Mouse (Mus musculus) CD4-positive helper T cell, adult 2 months (primary cell): Measurements from ENCODE around the gene Slc20a1.

Experiments
- DNase-seq: peaks from one replicate; pipeline ENCODE4 v3.0.0-alpha.2; 2012; ENCODE audit warnings: low read depth, missing footprints, low spot score

The Slc20a1 gene

GRCm38 (mm10) chr2:129186291-129186919 lies 12.2 kb upstream of the Slc20a1 start:
- peak; percentile 51 for DNase-seq

- DNase-seq = no peak
Measured at GRCm38 (mm10) chr2:129192392-129193150, 6.0 kb upstream of the Slc20a1 start.

- DNase-seq = no peak
Measured at GRCm38 (mm10) chr2:129196317-129196716, 2.2 kb upstream of the Slc20a1 start.

GRCm38 (mm10) chr2:129197197-129197596 lies 1.4 kb upstream of the Slc20a1 start:
- no peak for DNase-seq

DNA sequence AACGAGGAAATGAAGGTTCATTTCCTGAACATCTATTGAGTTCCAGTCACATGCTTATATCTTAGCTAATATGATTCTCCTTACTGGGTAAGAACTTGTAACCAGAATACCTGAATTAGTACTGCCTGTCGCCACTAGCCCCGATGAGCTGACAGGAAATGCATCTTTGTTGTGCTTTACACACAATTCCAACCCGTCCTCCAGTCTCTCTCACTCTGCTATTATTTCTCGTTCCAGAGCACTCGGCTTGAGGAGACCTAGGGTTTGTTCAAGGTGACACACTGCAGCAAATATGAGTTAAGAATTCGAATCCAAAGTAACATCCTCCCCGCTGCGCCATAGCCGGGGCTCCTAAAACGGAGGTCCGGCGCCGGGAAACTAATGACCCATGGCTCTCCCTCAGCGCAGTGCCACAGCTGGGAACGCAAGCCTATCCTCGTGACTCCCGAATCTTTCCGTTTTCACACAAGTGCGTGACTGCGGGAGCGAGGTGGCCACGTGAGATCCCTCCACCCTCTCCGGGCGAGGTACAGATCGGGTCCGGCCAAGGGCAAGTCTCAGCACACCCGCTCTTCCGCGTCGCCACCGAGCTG lies 625 bp upstream of the Slc20a1 start:
- peak; percentile 63 for DNase-seq

GRCm38 (mm10) chr2:129199328-129200085 lies 943 bp downstream of the Slc20a1 start:
- DNase-seq = no peak

- DNase-seq = no peak
Measured at GRCm38 (mm10) chr2:129205000-129205399, 6.4 kb downstream of the Slc20a1 start.

DNA sequence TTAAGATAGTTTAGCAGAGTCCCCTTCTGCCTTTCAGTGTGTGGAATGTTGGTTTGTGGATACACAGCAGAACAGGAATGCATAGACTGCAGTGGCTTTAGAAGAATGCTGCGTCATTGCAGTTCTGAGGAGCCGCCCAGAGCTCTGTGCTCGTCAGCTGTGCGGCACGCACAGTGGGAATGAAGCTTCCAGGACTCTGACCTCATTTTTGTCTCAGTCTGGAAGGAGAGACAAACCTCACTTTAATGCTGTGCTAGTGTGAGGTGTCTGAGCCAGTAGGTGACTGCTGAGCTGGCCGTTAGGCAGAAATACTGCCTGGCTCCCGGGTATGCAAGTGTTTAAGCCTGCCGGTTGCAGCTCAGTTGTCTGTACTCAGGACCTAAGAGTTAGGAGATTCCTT lies 8.3 kb downstream of the Slc20a1 start:
- DNase-seq = no peak

- no peak for DNase-seq
Measured at GRCm38 (mm10) chr2:129208181-129208746, 9.7 kb downstream of the Slc20a1 start.

DNA sequence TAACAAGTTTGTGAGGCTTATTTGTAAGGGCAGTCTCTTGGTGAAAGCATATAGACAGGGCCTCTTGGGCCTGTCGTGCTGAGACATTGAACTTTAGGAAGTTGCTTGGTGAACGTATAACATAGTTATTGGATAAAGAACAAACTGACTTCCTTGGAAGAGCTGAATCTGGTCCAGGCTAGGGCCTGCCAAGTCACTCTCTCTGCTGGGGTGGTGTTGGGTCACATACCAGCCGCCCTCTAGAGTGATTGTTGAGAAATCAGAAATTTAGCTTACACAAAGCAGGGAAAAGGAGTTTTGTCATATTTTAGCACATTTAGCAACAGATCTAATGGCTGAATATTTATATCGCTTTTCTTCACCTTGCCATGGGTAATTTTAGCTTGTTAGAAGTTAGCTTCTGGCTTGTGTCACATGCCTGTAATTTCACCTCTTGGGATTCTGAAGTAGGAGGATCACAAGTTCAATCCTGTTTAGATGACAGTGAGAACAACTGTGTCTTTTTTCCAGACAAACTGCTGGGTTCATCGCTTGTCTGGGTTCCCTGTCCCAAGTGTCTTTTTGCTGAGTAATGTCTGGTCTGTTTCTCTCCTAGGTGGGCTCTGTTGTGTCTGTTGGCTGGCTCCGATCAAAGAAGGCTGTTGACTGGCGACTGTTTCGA lies 11.7 kb downstream of the Slc20a1 start:
- DNase-seq = no peak

GRCm38 (mm10) chr2:129211255-129211654 lies 12.7 kb downstream of the Slc20a1 start:
- no peak for DNase-seq

DNA sequence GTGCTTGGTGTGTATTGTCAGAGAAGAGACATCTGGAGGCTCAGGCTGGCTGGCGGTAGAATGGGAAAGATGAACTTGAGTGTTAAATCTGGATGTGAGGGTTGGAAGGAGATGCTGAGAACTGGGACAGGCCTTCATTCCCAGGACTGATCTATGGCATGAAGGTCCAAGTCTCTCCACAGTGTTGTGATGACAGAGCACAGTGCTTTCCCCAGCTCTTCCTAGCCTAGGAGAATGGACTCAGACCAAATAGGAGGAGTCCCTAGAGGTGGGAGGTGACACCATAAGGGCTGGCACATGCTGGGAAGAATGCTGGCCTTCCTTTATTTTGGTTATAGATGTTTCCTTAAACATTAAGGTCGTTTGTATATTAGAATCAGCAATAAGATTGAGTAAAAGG lies 13.4 kb downstream of the Slc20a1 start:
- DNase-seq = no peak

GRCm38 (mm10) chr2:129212566-129212965 lies 14.0 kb downstream of the Slc20a1 start:
- no peak for DNase-seq

GRCm38 (mm10) chr2:129214774-129215173 lies 16.2 kb downstream of the Slc20a1 start:
- DNase-seq = no peak

GRCm38 (mm10) chr2:129217612-129218185 lies 19.1 kb downstream of the Slc20a1 start:
- no peak for DNase-seq

- no peak for DNase-seq
Measured at GRCm38 (mm10) chr2:129218537-129219105, 20.1 kb downstream of the Slc20a1 start.

DNA sequence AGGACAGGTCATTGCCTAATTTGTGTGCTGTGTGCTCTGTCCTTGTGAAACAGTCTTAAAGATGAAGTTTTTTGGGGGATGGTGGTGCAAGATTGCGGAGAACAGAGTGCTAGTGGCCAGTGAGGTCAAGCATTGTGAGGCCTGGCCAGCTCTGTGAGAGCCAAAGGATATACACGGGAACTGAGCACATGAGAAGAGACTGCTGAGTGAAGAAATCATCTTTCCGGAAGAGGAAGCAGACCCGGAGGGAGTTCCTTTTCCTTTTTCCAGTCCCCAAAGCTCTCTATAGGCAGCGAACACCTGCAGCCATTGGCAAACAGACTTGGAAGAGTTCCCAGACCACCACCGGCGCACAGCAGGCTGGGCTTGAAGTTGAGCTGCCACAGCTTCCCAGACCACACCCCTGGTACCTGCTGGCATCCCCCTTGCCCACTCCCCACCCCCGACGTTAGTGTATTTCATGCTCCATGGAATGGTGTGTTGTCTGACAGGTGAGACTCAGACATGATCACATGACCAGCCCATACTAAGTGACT lies 22.6 kb downstream of the Slc20a1 start:
- DNase-seq = no peak

DNA sequence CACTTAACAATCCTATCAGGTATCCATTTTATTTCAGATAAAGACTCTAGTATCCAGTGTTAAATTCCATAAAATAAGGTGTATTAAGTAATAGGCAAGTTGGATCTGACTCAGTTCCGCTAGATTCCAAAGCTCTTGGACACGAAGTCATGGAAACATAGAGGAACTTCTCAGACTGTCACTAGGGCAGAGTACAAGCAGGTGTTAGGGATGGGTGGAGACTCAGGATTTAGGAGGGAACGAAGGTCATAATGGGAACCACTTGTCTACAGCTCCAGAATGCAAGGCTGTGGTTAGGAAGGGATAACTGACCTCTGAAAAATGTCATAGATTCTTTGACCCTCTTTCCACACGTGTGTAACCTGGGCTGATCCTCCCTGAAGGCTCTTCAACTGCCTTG lies 25.6 kb downstream of the Slc20a1 start:
- no peak for DNase-seq

GRCm38 (mm10) chr2:129225251-129225819 lies 26.8 kb downstream of the Slc20a1 start:
- DNase-seq = no peak

- DNase-seq = no peak
Measured at GRCm38 (mm10) chr2:129226296-129226851, 27.8 kb downstream of the Slc20a1 start.
